Mouse (Mus musculus): ENCODE measurements around the gene Egln1.

- TF ChIP-seq CTCF (IDR thresholded peaks at IDR 0.05): peak; percentile 85
- no peak; the same call in 1 of the 2 replicates for TF ChIP-seq EP300 (IDR thresholded peaks at IDR 0.05)
Observed at GRCm38 (mm10) chr8:124896632-124897385, 52.3 kb downstream of the Egln1 start.

Measured in lung, postnatal 0 days (tissue).